7 mouse cellular contexts compared by ENCODE assay signal in genomic region chr2:148681461-148681891, GRCm38 (mm10). TPM values are rescaled to one million over a fixed set of nuclear protein-coding genes. Genes with fewer than 3 reads are reported as not detected.
DNase-seq lines count a peak whose midpoint lies in the region; ATAC-seq and TF ChIP-seq lines count a peak whose summit lies in the region.

No protein-coding gene starts in this region.

- peaks cover 55% of the 10 kb centered on the region for H3K36me3 ChIP-seq in G1E (replicated peaks)
- H3K36me3 ChIP-seq in heart, embryonic 12.5 days: peaks cover 38% of the 10 kb centered on the region
- H3K36me3 ChIP-seq in kidney, embryonic 15.5 days: peaks cover 42% of the 10 kb centered on the region
- peaks cover 34% of the 10 kb centered on the region for H3K36me3 ChIP-seq in neural tube, embryonic 15.5 days

- TF ChIP-seq CTCF in G1E (IDR thresholded peaks at IDR 0.05; ENCODE audit: low read depth, low read length): peak; percentile 50
- TF ChIP-seq CTCF in embryonic fibroblast, embryonic 13.5 days (IDR thresholded peaks at IDR 0.05; ENCODE audit: borderline replicate concordance, insufficient read depth, low read length): 0 out of 2 replicates have a peak, but pooled peaks have one; percentile 26
- TF ChIP-seq CTCF in lung, adult 2 months (IDR thresholded peaks at IDR 0.05; ENCODE audit: insufficient read depth, low read length): peak; percentile 20; the same call in 1 of the 2 replicates

- DNase-seq in G1E (ENCODE audit: low spot score): peak; percentile 67
- DNase-seq in adrenal gland, postnatal 14 days: peak; percentile 82
- DNase-seq in lung, adult 2 months: peak; percentile 51

- H3K4me3 ChIP-seq in G1E (ENCODE audit: low read depth, low read length): peak overlapping the region; percentile 93
- H3K4me3 ChIP-seq in embryonic fibroblast, embryonic 13.5 days (ENCODE audit: insufficient read depth, low read length): peak overlapping the region; percentile 80
- H3K4me3 ChIP-seq in heart, embryonic 12.5 days: peak overlapping the region; percentile 97
- peak overlapping the region; percentile 70 for H3K4me3 ChIP-seq in kidney, embryonic 15.5 days (replicated peaks)
- peak overlapping the region; percentile 93 for H3K4me3 ChIP-seq in lung, adult 2 months (replicated peaks; ENCODE audit: extremely low read depth, low read depth, low read length)
- H3K4me3 ChIP-seq in neural tube, embryonic 15.5 days (replicated peaks): peak overlapping the region; percentile 78

- peaks cover 53% of the 10 kb centered on the region for H3K4me1 ChIP-seq in G1E (ENCODE audit: insufficient read depth, low read depth, low read length)
- peaks cover 8% of the 10 kb centered on the region for H3K4me1 ChIP-seq in embryonic fibroblast, embryonic 13.5 days (ENCODE audit: control insufficient read depth, insufficient read depth, low read length)
- peaks cover 39% of the 10 kb centered on the region for H3K4me1 ChIP-seq in heart, embryonic 12.5 days (replicated peaks)
- H3K4me1 ChIP-seq in kidney, embryonic 15.5 days: peaks cover 47% of the 10 kb centered on the region
- peaks cover 4% of the 10 kb centered on the region; the same call in 1 of the 2 replicates for H3K4me1 ChIP-seq in lung, adult 2 months (ENCODE audit: control insufficient read depth, insufficient read depth, low read length)
- H3K4me1 ChIP-seq in neural tube, embryonic 15.5 days: peaks cover 67% of the 10 kb centered on the region

- 7% methylated on average over 17 of the region's 17 CpGs for WGBS in heart, embryonic 12.5 days
- 6% methylated on average over 17 of the region's 17 CpGs for WGBS in kidney, embryonic 15.5 days
- WGBS in lung, adult 2 months: 4% methylated on average over 17 of the region's 17 CpGs
- 10% methylated on average over 17 of the region's 17 CpGs for WGBS in neural tube, embryonic 15.5 days

- H3K9ac ChIP-seq in heart, embryonic 12.5 days: peak overlapping the region; percentile 95
- peak overlapping the region; percentile 71 for H3K9ac ChIP-seq in kidney, embryonic 15.5 days
- H3K9ac ChIP-seq in neural tube, embryonic 15.5 days (replicated peaks): peak overlapping the region; percentile 82

- H3K9me3 ChIP-seq in G1E (replicated peaks): no peaks in the 10 kb centered on the region
- no peaks in the 10 kb centered on the region for H3K9me3 ChIP-seq in heart, embryonic 12.5 days (replicated peaks)
- H3K9me3 ChIP-seq in kidney, embryonic 15.5 days (replicated peaks): no peaks in the 10 kb centered on the region
- no peaks in the 10 kb centered on the region for H3K9me3 ChIP-seq in neural tube, embryonic 15.5 days (replicated peaks)

- no peak overlapping the region for H3K27ac ChIP-seq in embryonic fibroblast, embryonic 13.5 days (ENCODE audit: insufficient read depth, low read length)
- H3K27ac ChIP-seq in heart, embryonic 12.5 days (ENCODE audit: poor library complexity, severe bottlenecking): peak overlapping the region; percentile 94
- peak overlapping the region; percentile 96 for H3K27ac ChIP-seq in kidney, embryonic 15.5 days
- peak overlapping the region; percentile 91 for H3K27ac ChIP-seq in neural tube, embryonic 15.5 days (replicated peaks)

- peak overlapping the region; percentile 95 for H3K4me2 ChIP-seq in heart, embryonic 12.5 days
- peak overlapping the region; percentile 79 for H3K4me2 ChIP-seq in kidney, embryonic 15.5 days
- peak overlapping the region; percentile 94 for H3K4me2 ChIP-seq in neural tube, embryonic 15.5 days

- ATAC-seq in G1E (ENCODE audit: extremely low read depth, insufficient number of reproducible peaks, low FRiP score, poor library complexity, severe bottlenecking): peak; percentile 45
- peak; percentile 75 for ATAC-seq in heart, embryonic 12.5 days (ENCODE audit: insufficient number of reproducible peaks, low FRiP score)
- ATAC-seq in kidney, embryonic 15.5 days (replicated peaks; ENCODE audit: low FRiP score): peak; percentile 52
- peak; percentile 54 for ATAC-seq in neural tube, embryonic 15.5 days (ENCODE audit: low FRiP score)

- TF ChIP-seq POLR2A in embryonic fibroblast, embryonic 13.5 days (IDR thresholded peaks at IDR 0.05; ENCODE audit: low read depth, low read length): no peak
- TF ChIP-seq POLR2A in lung, adult 2 months (IDR thresholded peaks at IDR 0.05; ENCODE audit: borderline replicate concordance, extremely low read depth, low read depth, low read length): no peak

- no peaks in the 10 kb centered on the region for H3K27me3 ChIP-seq in G1E (ENCODE audit: insufficient read depth, low read length)
- no peaks in the 10 kb centered on the region for H3K27me3 ChIP-seq in heart, embryonic 12.5 days (replicated peaks)
- no peaks in the 10 kb centered on the region for H3K27me3 ChIP-seq in kidney, embryonic 15.5 days
- H3K27me3 ChIP-seq in neural tube, embryonic 15.5 days (replicated peaks): no peaks in the 10 kb centered on the region

RNA-seq across cellular contexts. Expression of gene Gzf1, which starts 0.7 kb away (rescaled TPM):
- total RNA-seq in G1E (2014; fragmentation: Nextera tagmentation) (20.9 and 28.4 TPM in 2 replicates), G1E (2017) (24.7 and 27.8 TPM in 2 replicates)
- polyA plus RNA-seq in G1E (2012): 12.0 and 18.8 TPM in 2 replicates
- total RNA-seq in adrenal gland, postnatal 14 days (2021): 28.3 and 29.4 TPM in 2 replicates
- 17.8 and 23.5 TPM in 2 replicates for polyA plus RNA-seq in embryonic fibroblast, embryonic 13.5 days (2011; ENCODE audit: insufficient read length, low read depth, missing spikeins)
- 17.7 and 18.8 TPM in 2 replicates for polyA plus RNA-seq in heart, embryonic 12.5 days (2016; fragmentation: Nextera tagmentation; extraction: Ambion mirVana)
- polyA plus RNA-seq in kidney, embryonic 15.5 days (2015; fragmentation: Nextera tagmentation; extraction: Ambion mirVana): 21.9 and 23.5 TPM in 2 replicates
- 10.3 and 10.7 TPM in 2 replicates for polyA plus RNA-seq in lung, adult 2 months (2012; rRNA removed)
- 13.8 and 15.7 TPM in 2 replicates for polyA plus RNA-seq in neural tube, embryonic 15.5 days (2015; fragmentation: Nextera tagmentation; extraction: Ambion mirVana)

RNA-seq across cellular contexts. Expression of gene Nxt1, which starts 9.1 kb away (rescaled TPM):
- total RNA-seq in G1E (2014; fragmentation: Nextera tagmentation) (22.5 and 43.9 TPM in 2 replicates), G1E (2017) (49.3 and 64.6 TPM in 2 replicates)
- 29.5 and 33.0 TPM in 2 replicates for polyA plus RNA-seq in G1E (2012)
- 20.2 and 20.8 TPM in 2 replicates for total RNA-seq in adrenal gland, postnatal 14 days (2021)
- 19.8 and 25.5 TPM in 2 replicates for polyA plus RNA-seq in embryonic fibroblast, embryonic 13.5 days (2011; ENCODE audit: insufficient read length, low read depth, missing spikeins)
- polyA plus RNA-seq in heart, embryonic 12.5 days (2016; fragmentation: Nextera tagmentation; extraction: Ambion mirVana): 53.5 and 59.7 TPM in 2 replicates
- polyA plus RNA-seq in kidney, embryonic 15.5 days (2015; fragmentation: Nextera tagmentation; extraction: Ambion mirVana): 97.0 and 106 TPM in 2 replicates
- polyA plus RNA-seq in lung, adult 2 months (2012; rRNA removed): 15.6 and 19.6 TPM in 2 replicates
- polyA plus RNA-seq in neural tube, embryonic 15.5 days (2015; fragmentation: Nextera tagmentation; extraction: Ambion mirVana): 40.2 and 54.3 TPM in 2 replicates

RNA-seq across cellular contexts. Expression of gene Napb, which starts 50.8 kb away (rescaled TPM):
- not detected in 2 replicates for total RNA-seq in G1E (2014; fragmentation: Nextera tagmentation)
- total RNA-seq in G1E (2017): 0.16 TPM in 1 of 2 replicates, not detected in the other
- polyA plus RNA-seq in G1E (2012): not detected in 2 replicates
- 4.5 and 7.9 TPM in 2 replicates for total RNA-seq in adrenal gland, postnatal 14 days (2021)
- polyA plus RNA-seq in embryonic fibroblast, embryonic 13.5 days (2011; ENCODE audit: insufficient read length, low read depth, missing spikeins): 2.5 and 2.8 TPM in 2 replicates
- polyA plus RNA-seq in heart, embryonic 12.5 days (2016; fragmentation: Nextera tagmentation; extraction: Ambion mirVana): 2.8 and 2.9 TPM in 2 replicates
- polyA plus RNA-seq in kidney, embryonic 15.5 days (2015; fragmentation: Nextera tagmentation; extraction: Ambion mirVana): 3.1 and 3.2 TPM in 2 replicates
- polyA plus RNA-seq in lung, adult 2 months (2012; rRNA removed): 0.69 and 1.1 TPM in 2 replicates
- 84.1 and 84.6 TPM in 2 replicates for polyA plus RNA-seq in neural tube, embryonic 15.5 days (2015; fragmentation: Nextera tagmentation; extraction: Ambion mirVana)

Comparison
In these comparisons a context has a peak if more than half of its experiments do, and no peak if none do; other contexts are left out.
1. RNA of gene Napb, which starts 50.8 kb away (polyA plus RNA-seq): 84.1 to 84.6 TPM in neural tube, embryonic 15.5 days; 3.1 to 3.2 TPM in kidney, embryonic 15.5 days, 2.8 to 2.9 TPM in heart, embryonic 12.5 days, 2.5 to 2.8 TPM in embryonic fibroblast, embryonic 13.5 days, 0.69 to 1.1 TPM in lung, adult 2 months and not detected in G1E; every median in the first group is over 10 times any median in the second.
2. Peak in every context shown above with its lines, with median percentiles within 50 percentile points of each other: ATAC-seq, DNase-seq, H3K4me3 ChIP-seq, CTCF ChIP-seq, H3K4me2 ChIP-seq and H3K9ac ChIP-seq.